Mouse (Mus musculus): ENCODE results near the gene Dmbx1.

DNA sequence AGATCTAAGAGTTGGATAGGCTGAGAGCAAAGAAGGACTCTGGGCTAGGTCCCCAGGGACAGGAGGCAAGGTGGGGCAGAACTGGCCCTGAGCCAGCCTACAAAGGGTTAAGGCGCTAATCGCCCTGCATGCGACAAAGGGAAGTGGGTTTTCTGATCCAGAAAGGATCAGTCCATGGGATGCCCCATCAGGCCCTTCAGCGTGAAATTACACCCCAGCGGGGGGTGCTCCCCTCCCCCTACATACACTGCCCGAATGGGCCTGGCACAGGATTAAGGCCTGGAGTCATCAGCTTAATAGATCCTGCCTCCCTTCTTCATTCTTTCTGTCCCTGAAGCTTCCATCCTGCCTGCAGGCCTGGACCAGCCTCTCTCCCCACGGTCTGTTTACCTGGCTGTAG, 34.0 kb downstream of the Dmbx1 start:
- TF ChIP-seq CTCF (IDR thresholded peaks at IDR 0.05; ENCODE audit: insufficient read depth, low read depth, low read length) (no peak), POLR2A (IDR thresholded peaks at IDR 0.05; ENCODE audit: insufficient read depth, low read depth, low read length) (no peak)

Data from olfactory bulb, adult 2 months (tissue).